Mouse (Mus musculus) liver, adult 2 months (tissue): Measurements from ENCODE around the gene Sez6l.

Source experiments
- CTCF ChIP-seq: fragments of 200-500 bp; IDR thresholded peaks from 2 replicates; pipeline ENCODE4 v1.5.1; 2011; ENCODE audit warnings: low read depth, low read length, control low read depth
- POLR2A ChIP-seq: fragments of 200-500 bp; IDR thresholded peaks from 2 replicates; pipeline ENCODE4 v1.6.1; 2011; ENCODE audit warnings: low read length, control low read depth; ENCODE audit not compliant: insufficient read depth; ENCODE audit errors: extremely low read depth

GRCm38 (mm10) chr5:112520826-112521702 is 55.9 kb downstream of the Sez6l start:
- TF ChIP-seq CTCF (no peak), POLR2A (no peak)
